Comparison of ENCODE assay signal across 8 mouse cellular contexts in the genomic region with DNA sequence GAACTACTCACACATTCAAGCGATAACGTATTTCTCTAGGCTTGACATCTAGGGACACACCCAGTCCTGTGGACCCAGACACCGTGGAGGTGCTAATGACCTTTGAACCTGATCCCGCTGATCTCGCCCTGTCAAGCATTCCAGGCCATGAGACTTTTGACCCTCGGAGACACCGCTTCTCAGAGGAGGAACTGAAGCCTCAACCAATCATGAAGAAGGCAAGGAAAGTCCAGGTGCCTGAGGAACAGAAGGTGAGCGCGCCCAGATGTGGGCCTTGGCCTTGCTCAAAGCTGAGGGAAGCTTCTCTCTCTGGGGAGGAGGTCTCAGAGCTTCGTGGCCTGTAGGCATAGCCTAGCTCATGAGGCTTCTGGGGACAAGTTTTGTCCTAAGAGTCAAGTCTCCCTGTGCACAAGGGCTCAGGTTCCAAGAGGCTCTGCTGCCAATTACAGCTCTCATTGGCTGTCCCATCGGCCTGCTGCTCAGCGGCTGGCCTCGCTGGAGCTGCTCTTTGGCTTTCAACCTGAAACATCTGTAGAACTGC. TPM values are rescaled to one million over a fixed set of nuclear protein-coding genes. Genes with fewer than 3 reads are reported as not detected.
DNase-seq lines count a peak whose midpoint lies in the region; ATAC-seq and TF ChIP-seq lines count a peak whose summit lies in the region.

No protein-coding gene starts in this region.

- no peaks in the 10 kb centered on the region for H3K27me3 ChIP-seq in lung, embryonic 16.5 days (ENCODE audit: control insufficient read depth, insufficient read depth, low read depth, low read length)
- H3K27me3 ChIP-seq in limb, embryonic 12.5 days = no peaks in the 10 kb centered on the region
- no peaks in the 10 kb centered on the region for H3K27me3 ChIP-seq in small intestine, adult 2 months (ENCODE audit: control insufficient read depth, insufficient read depth, low read length)

- peak overlapping the region; percentile 68; the same call in 1 of the 2 replicates for H3K4me3 ChIP-seq in lung, embryonic 16.5 days (ENCODE audit: low read length)
- no peak overlapping the region for H3K4me3 ChIP-seq in embryonic fibroblast, embryonic 13.5 days (ENCODE audit: insufficient read depth, low read length)
- H3K4me3 ChIP-seq in limb, embryonic 12.5 days (replicated peaks) = peak overlapping the region; percentile 75
- H3K4me3 ChIP-seq in small intestine, adult 2 months (ENCODE audit: low read depth, low read length) = peak overlapping the region; percentile 39

- intact Hi-C loops in left cerebral cortex, postnatal 25 days (cut with DNase I) = loop anchor here (10.0 kb wide), 1 partner anchor 243 kb away; the partner anchor contains the start of gene Bax

- no peak for DNase-seq in lung, adult 18-20 months
- DNase-seq in heart, postnatal 4 days = peak; percentile 40
- no peak for DNase-seq in embryo, embryonic 10.5 days (ENCODE audit: low spot score)
- no peak for DNase-seq in left cerebral cortex, postnatal 25 days (ENCODE audit: low spot score in 2 of 2)

- no peaks in the 10 kb centered on the region for H3K9me3 ChIP-seq in lung, embryonic 16.5 days (ENCODE audit: control insufficient read depth, low read length)
- H3K9me3 ChIP-seq in limb, embryonic 12.5 days = no peaks in the 10 kb centered on the region

- ATAC-seq in lung, embryonic 16.5 days (ENCODE audit: low read depth) = no peak
- no peak for ATAC-seq in limb, embryonic 12.5 days (ENCODE audit: insufficient number of reproducible peaks, insufficient read depth, low FRiP score, low TSS enrichment, low read depth)

- no peak for TF ChIP-seq CTCF in embryonic fibroblast, embryonic 13.5 days (IDR thresholded peaks at IDR 0.05; ENCODE audit: borderline replicate concordance, insufficient read depth, low read length)
- peak; percentile 14; the same call in 1 of the 2 replicates for TF ChIP-seq CTCF in small intestine, adult 2 months (IDR thresholded peaks at IDR 0.05; ENCODE audit: extremely low read depth, insufficient read length, insufficient replicate concordance, low read depth, low read length)

- H3K27ac ChIP-seq in lung, embryonic 16.5 days (ENCODE audit: low read length) = no peak overlapping the region
- H3K27ac ChIP-seq in embryonic fibroblast, embryonic 13.5 days (ENCODE audit: insufficient read depth, low read length) = peak overlapping the region; percentile 84
- H3K27ac ChIP-seq in limb, embryonic 12.5 days = peak overlapping the region; percentile 91
- peak overlapping the region; percentile 100 for H3K27ac ChIP-seq in small intestine, adult 2 months (ENCODE audit: insufficient read depth, low read depth, low read length)

- peak overlapping the region; percentile 97 for H3K4me2 ChIP-seq in lung, embryonic 16.5 days (ENCODE audit: low read depth, low read length)
- peak overlapping the region; percentile 97 for H3K4me2 ChIP-seq in limb, embryonic 12.5 days

- WGBS in lung, embryonic 16.5 days = 29% methylated on average over 13 of the region's 13 CpGs
- WGBS in limb, embryonic 12.5 days = 32% methylated on average over 13 of the region's 13 CpGs
- 10% methylated on average over 13 of the region's 13 CpGs for WGBS in small intestine, adult 2 months

- peak overlapping the region; percentile 80 for H3K9ac ChIP-seq in lung, embryonic 16.5 days (ENCODE audit: low read length)
- no peak overlapping the region; the same call in 1 of the 2 replicates for H3K9ac ChIP-seq in limb, embryonic 12.5 days (replicated peaks)

- peaks cover 43% of the 10 kb centered on the region for H3K4me1 ChIP-seq in lung, embryonic 16.5 days (replicated peaks; ENCODE audit: control insufficient read depth, insufficient read depth, low read length)
- peaks cover 8% of the 10 kb centered on the region for H3K4me1 ChIP-seq in embryonic fibroblast, embryonic 13.5 days (ENCODE audit: control insufficient read depth, insufficient read depth, low read length)
- H3K4me1 ChIP-seq in limb, embryonic 12.5 days (replicated peaks) = peaks cover 52% of the 10 kb centered on the region
- peaks cover 48% of the 10 kb centered on the region for H3K4me1 ChIP-seq in small intestine, adult 2 months (ENCODE audit: control insufficient read depth, insufficient read depth, insufficient read length, low read length)

- H3K36me3 ChIP-seq in lung, embryonic 16.5 days (ENCODE audit: control insufficient read depth, insufficient read depth, low read length) = peaks cover 24% of the 10 kb centered on the region
- H3K36me3 ChIP-seq in limb, embryonic 12.5 days = peaks cover 44% of the 10 kb centered on the region
- peaks cover 48% of the 10 kb centered on the region for H3K36me3 ChIP-seq in small intestine, adult 2 months (ENCODE audit: control insufficient read depth, insufficient read depth, low read length)

- TF ChIP-seq POLR2A in embryonic fibroblast, embryonic 13.5 days (IDR thresholded peaks at IDR 0.05; ENCODE audit: low read depth, low read length) = no peak
- TF ChIP-seq POLR2A in small intestine, adult 2 months (IDR thresholded peaks at IDR 0.05; ENCODE audit: low read depth, low read length) = peak; percentile 11; the same call in 1 of the 2 replicates

RNA-seq across cellular contexts. Expression of gene Dbp, which starts 3.4 kb away (rescaled TPM):
- polyA plus RNA-seq in lung, embryonic 16.5 days (2015; fragmentation: Nextera tagmentation; extraction: Ambion mirVana) = 1.5 and 1.7 TPM in 2 replicates
- 15.9 and 17.0 TPM in 2 replicates for polyA plus RNA-seq in embryonic fibroblast, embryonic 13.5 days (2011; ENCODE audit: insufficient read length, low read depth, missing spikeins)
- 10 to 100 TPM; 22.6 to 25.1 TPM for total RNA-seq in heart, postnatal 4 days (2021)
- 6.4 and 8.5 TPM in 2 replicates for polyA plus RNA-seq in limb, embryonic 12.5 days (2016; fragmentation: Nextera tagmentation; extraction: Ambion mirVana)
- 8.9 and 13.1 TPM in 2 replicates for polyA plus RNA-seq in small intestine, adult 2 months (2012; rRNA removed)
- total RNA-seq in left cerebral cortex, postnatal 25 days (2021) = 100 to 1,000 TPM in 1 of 2 experiments, 10 to 100 TPM in 1; 66.2 to 147 TPM

RNA-seq across cellular contexts. Expression of gene Rpl18, which starts 7.0 kb away (rescaled TPM):
- 984 and 1,005 TPM in 2 replicates for polyA plus RNA-seq in lung, embryonic 16.5 days (2015; fragmentation: Nextera tagmentation; extraction: Ambion mirVana)
- polyA plus RNA-seq in embryonic fibroblast, embryonic 13.5 days (2011; ENCODE audit: insufficient read length, low read depth, missing spikeins) = 1,118 and 1,143 TPM in 2 replicates
- total RNA-seq in heart, postnatal 4 days (2021) = 100 to 1,000 TPM; 787 to 798 TPM
- polyA plus RNA-seq in limb, embryonic 12.5 days (2016; fragmentation: Nextera tagmentation; extraction: Ambion mirVana) = 990 and 1,038 TPM in 2 replicates
- 820 and 1,370 TPM in 2 replicates for polyA plus RNA-seq in small intestine, adult 2 months (2012; rRNA removed)
- 100 to 1,000 TPM; 315 to 323 TPM for total RNA-seq in left cerebral cortex, postnatal 25 days (2021)

RNA-seq across cellular contexts. Expression of gene Car11, which starts 8.6 kb away (rescaled TPM):
- polyA plus RNA-seq in lung, embryonic 16.5 days (2015; fragmentation: Nextera tagmentation; extraction: Ambion mirVana) = 2.3 and 3.3 TPM in 2 replicates
- 6.6 and 6.8 TPM in 2 replicates for polyA plus RNA-seq in embryonic fibroblast, embryonic 13.5 days (2011; ENCODE audit: insufficient read length, low read depth, missing spikeins)
- 1 to 10 TPM; 4.5 to 5.0 TPM for total RNA-seq in heart, postnatal 4 days (2021)
- 8.8 and 12.6 TPM in 2 replicates for polyA plus RNA-seq in limb, embryonic 12.5 days (2016; fragmentation: Nextera tagmentation; extraction: Ambion mirVana)
- 2.1 and 2.3 TPM in 2 replicates for polyA plus RNA-seq in small intestine, adult 2 months (2012; rRNA removed)
- 100 to 1,000 TPM; 184 to 223 TPM for total RNA-seq in left cerebral cortex, postnatal 25 days (2021)

RNA-seq across cellular contexts. Expression of gene Sphk2, which starts 9.5 kb away (rescaled TPM):
- polyA plus RNA-seq in lung, embryonic 16.5 days (2015; fragmentation: Nextera tagmentation; extraction: Ambion mirVana) = 28.9 TPM in 2 replicates
- polyA plus RNA-seq in embryonic fibroblast, embryonic 13.5 days (2011; ENCODE audit: insufficient read length, low read depth, missing spikeins) = 19.0 and 19.1 TPM in 2 replicates
- 10 to 100 TPM; 14.2 to 16.7 TPM for total RNA-seq in heart, postnatal 4 days (2021)
- polyA plus RNA-seq in limb, embryonic 12.5 days (2016; fragmentation: Nextera tagmentation; extraction: Ambion mirVana) = 32.5 TPM in 2 replicates
- polyA plus RNA-seq in small intestine, adult 2 months (2012; rRNA removed) = 87.3 and 164 TPM in 2 replicates
- total RNA-seq in left cerebral cortex, postnatal 25 days (2021) = 10 to 100 TPM; 29.7 to 29.8 TPM

RNA-seq across cellular contexts. Expression of gene Fam83e, which starts 12.7 kb away (rescaled TPM):
- polyA plus RNA-seq in lung, embryonic 16.5 days (2015; fragmentation: Nextera tagmentation; extraction: Ambion mirVana) = 2.0 and 2.1 TPM in 2 replicates
- not detected in 2 replicates for polyA plus RNA-seq in embryonic fibroblast, embryonic 13.5 days (2011; ENCODE audit: insufficient read length, low read depth, missing spikeins)
- total RNA-seq in heart, postnatal 4 days (2021) = under 1 TPM; 0.38 to 0.43 TPM
- polyA plus RNA-seq in limb, embryonic 12.5 days (2016; fragmentation: Nextera tagmentation; extraction: Ambion mirVana) = 1.0 and 1.3 TPM in 2 replicates
- 64.5 and 102 TPM in 2 replicates for polyA plus RNA-seq in small intestine, adult 2 months (2012; rRNA removed)
- total RNA-seq in left cerebral cortex, postnatal 25 days (2021) = under 1 TPM; 0.11 to 0.23 TPM
